Mouse (Mus musculus) adrenal gland, postnatal 10 days (tissue): ENCODE measurements around the gene Map2. TPM values are rescaled to one million over a fixed set of nuclear protein-coding genes. Genes with fewer than 3 reads are reported as not detected.

ENCODE experiments used
- DNase-seq: peaks from one replicate; pipeline ENCODE4 v3.0.0; 2021; ENCODE audit warnings: mixed read lengths
- total RNA-seq, 2 experiments: library from RNA; stranded (reverse); gene quantifications; 2 replicates each; pipeline ENCODE4 v1.2.3; 2021

Map2 gene
- total RNA-seq, 2 experiments from 2014 or later = 17.1 to 23.1 TPM

DNA sequence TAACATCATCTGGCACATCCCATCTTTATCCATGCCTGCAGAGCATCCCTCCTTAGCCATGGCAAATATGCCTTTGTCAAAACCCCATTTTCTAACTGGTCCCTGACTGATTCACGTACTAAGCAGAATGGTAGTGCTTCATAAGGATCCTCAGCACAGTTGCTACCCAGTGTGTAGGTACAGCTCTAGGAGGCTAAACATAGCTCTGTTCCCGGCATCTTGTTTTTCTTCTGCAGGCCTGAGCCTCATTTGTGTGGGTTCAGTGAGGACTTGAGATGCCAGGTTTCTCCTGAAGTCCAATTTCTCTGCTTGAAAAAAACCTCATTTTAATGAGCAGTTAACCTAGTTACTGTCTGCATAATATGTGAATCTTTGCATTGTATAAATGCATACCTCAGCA is 30.4 kb downstream of the Map2 start:
- no peak for DNase-seq

DNA sequence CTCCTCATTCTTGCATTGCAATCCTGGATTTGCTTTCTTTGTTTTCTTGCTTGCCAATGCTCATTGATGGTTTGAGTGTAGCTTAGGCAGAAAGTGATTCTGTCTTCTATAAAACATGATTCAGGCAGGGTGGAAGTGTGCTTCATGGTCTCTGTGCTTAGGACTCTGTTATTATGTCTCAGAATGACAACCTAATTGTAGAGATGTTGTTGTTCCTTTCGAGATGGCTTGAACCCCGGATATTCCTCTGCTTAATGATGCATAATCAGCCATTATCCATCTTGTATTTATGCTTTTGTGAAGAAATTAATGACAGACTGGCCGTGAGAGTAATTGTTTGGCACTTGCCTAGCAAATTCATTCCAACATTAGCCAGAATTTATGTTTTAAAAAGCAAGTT is 31.8 kb downstream of the Map2 start:
- DNase-seq = no peak

DNA sequence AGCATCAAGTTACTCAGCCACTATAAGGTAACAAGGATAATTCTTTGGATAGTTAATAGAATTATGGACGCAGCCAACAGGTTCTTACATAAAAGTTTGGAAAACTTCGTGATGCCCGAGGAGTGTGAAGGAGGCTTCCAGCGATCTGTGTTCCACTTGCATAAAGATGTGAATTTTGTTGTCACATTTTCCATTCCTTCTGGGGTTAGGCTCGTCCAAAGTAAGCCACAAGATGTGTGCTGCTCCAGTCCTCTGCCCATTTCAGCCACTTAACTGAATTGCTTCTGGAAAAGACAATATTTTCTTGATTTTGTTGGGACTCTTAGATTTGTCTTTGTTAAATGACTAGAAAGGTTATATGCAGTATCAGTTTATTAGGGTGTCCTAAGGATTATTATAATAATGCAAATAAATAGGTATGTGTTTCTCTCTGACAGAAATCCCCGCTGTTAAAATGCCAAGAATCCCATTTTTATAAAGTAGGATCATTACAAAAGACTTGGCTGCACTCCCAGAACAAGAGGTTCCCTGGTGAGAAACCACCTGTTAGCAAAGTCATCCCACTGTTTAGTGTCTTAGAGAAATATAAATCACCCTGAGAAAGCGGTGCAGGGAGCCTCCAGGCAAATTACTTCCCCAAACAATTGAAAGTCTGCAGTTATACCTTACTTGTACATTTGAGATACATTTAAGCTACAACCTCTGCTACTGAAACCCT is 36.2 kb downstream of the Map2 start:
- DNase-seq = no peak

DNA sequence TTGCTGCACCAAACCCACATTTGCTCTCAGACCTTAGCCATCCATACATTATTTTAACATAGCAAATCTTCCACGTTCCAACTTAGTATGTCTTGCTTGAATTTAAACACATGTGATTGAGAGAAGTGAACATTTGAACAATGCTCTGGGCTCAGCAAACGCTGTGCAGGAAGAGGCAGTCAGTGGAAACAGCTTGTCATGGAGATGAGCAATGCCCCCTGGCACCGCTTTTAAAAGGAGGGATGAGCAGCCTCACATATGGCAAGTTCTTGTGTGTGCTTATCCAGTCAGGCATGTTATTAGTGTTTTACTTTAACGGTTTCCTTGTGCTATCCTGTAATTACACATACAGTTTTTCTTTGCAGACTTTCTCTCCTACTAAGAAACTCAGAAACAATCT is 46.4 kb downstream of the Map2 start:
- no peak for DNase-seq

DNA sequence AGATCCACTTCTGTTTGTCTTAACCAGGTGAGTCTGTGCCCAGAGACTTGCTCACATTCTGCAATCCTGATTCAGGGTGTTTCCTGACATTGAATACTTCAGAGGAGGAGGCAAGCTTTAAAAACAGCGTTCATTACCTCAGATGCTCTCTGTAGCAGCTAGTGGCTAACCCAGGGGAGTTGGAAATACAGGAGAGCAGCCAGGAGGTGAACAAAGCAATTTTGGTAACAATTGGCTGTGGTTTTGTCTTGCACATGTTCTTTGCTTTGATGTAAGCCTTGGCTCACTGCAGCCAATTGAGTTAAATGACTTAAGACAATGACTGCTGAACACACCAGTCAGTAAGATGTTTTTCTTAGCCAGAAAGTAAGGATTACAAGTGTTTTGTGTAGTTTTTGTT is 48.3 kb downstream of the Map2 start:
- DNase-seq = no peak

DNA sequence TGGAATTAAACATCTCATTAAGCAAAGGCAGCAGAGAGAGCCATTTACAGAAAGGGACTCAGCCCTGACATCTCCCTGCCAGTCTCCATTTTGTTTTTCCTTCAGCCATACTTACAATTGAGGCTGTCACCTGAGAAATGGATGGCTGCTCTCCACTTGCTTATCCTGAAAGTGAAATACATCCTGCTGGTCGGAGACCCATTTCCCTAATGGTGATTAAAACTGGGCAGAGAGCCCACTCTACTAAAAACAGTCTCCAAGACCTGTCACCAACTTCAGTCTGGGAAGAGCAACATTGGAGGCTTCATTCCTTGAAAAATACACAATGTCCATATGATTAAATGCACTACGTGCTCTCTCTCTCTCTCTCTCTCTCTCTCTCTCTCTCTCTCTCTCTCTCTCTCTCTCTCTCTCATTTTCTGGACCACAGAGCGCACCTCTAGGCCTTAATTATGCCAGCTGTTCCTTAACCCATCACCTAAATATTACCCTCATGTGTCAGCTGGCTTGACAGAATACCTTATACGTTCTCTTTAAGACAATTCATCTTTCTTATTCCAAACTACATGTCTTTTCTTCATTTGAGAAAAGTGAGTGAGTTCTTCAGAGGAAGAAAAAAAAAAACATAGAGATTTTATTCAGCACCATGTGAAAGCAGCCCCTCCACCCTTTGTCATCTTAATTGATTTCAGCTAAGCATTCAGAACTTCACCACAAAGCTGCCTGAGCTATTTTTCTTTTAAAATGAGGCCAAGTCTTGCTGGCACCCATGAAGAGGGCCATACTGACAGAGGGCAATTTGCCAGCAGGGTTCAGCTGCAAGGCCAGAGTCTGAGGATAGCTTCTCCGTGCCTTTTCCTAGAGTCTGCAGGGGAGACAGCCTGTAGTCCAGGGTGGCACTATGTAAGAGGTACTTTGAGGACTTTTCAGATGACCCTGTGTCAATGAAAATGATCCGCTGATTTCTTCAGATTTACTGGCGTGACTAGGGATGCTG is 51.6 kb downstream of the Map2 start:
- peak; percentile 45 for DNase-seq

DNA sequence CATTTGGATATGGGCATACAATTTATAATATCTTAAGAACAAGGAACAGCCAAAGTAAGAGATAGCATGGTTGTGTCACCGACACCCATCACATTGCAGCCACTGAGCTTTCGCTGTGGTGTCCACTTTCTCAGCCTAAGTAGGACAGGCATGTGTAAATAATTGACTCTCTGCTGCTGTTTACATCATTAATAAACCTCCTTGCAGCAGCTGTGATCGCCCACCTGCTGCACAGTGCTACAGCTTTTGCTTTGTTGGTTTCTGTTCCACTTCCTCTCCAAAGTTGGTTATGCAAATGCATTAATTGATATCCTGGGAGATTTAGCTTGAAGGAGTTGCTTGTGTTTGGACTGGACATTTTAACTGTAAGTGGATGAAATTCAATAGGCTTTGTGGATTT is 53.1 kb downstream of the Map2 start:
- DNase-seq = no peak

DNA sequence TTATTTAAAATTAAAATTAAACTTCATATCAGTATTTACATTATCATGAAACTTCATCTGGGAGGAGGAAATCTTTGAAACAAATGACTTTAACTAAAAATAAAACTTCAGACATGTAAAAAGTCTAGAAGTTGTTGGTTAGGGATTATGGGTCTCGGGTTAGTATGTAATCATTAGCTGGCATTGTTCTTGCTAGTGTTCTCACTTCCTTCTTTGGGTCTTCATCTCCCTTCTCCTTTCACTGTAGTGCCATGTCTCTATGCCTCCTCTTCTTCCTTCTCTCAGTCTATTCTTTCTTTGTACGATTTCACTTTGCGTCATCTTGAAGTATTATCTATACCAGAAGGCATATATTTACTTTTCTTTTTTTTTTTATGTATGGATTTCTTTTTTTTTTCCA is 55.3 kb downstream of the Map2 start:
- no peak for DNase-seq

DNA sequence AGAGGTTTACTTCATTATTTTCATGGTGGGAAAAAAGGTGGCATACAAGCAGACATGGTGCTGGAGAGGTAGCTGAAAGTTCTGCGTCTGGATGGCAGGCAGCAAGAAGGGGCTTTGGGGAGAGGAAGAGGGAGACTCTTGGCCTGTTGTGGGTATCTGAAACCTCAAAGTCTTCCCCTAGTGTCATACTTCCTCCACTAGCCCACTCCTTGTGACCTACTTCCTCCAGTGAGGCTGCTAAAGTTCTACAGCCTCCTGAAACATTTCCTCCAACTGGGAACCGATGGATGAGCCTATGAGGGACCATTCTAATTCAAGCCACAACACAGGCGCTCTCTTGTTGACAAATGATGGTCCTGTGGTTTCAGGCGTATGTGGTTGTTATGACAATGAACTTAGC is 56.9 kb downstream of the Map2 start:
- no peak for DNase-seq

DNA sequence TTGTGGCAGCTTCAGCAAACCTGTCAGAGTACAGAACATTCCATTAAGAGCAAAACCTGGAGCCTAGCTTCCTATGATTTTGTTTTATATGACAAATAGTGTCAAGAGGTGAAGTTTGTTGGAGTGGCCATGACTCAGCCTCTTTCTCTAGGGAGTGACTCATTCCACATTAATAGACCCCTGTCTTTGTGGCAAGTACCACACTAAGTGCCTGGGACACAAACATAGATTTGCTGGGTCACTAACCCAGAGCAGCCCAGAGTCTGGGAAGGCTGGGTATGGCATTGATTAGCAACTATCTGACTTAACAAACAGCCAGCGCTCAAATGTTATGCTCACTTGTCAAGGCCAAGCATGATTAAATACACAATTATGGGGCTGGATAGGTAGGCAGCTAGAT is 69.8 kb downstream of the Map2 start:
- no peak for DNase-seq

DNA sequence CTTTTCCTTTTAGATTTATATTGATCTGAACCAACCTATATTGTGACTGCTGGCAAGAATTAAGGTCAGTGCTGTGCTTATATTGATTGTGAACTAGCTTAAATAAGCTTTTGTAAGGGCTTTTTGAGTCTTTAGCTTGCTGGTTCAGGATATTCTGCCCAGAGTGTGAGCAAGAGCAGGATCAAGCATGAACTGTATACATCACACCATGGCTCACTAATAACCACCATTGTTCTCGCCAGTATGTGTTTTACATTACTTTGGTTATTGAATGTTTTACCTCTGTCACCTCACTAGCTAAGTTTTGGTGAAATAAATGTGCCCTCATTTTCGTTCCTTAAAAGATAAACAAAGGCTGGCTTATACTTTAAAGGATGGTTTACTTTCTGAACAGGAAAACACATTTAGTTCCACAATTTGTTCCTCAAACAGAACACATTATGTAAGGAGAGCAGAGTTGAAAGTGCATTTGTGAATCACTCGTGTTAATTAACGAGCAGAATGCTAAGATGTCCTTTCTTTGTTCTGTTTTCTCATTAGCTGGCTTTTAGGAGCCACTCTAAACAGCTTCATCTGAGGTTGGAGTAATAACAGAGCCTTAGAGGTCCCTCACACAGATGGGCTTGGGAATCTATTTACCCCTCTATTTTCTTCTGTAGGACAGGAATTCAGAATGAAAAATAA is 76.7 kb downstream of the Map2 start:
- no peak for DNase-seq

DNA sequence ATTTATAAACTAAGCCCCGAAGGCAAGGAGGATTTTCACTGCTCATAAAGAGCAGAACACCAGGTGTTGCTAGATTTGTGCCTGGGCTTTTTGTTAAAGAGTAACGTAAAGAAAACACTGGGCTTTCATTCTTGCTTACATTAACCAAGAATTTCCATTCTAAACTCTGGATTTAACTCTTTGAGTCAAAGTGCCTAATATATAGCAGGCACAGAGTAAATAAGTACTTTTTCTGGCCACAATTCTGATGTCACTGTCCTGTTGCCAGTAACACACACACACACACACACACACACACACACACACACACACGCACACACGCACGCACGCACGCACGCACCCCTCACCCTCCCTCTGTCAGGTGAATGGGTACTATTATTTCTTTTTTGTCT is 77.3 kb downstream of the Map2 start:
- no peak for DNase-seq

DNA sequence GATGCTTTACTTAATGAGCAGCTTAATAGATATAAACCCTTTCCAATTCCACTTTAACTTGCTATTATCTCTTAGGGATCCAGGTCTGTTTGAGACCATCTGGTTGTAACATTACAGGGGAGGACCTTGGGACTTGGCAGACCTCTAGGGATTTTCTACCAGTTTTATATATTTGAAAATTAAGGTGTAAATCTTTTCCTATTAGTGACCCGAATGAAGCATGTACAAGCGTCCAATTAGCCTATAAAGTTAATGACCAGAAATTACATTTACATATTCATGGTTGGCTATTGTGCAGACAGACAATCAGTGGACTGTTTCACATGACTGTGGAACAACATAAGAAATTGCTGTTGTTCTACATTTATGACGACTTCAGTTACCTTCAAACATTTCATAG is 88.1 kb downstream of the Map2 start:
- DNase-seq = no peak

DNA sequence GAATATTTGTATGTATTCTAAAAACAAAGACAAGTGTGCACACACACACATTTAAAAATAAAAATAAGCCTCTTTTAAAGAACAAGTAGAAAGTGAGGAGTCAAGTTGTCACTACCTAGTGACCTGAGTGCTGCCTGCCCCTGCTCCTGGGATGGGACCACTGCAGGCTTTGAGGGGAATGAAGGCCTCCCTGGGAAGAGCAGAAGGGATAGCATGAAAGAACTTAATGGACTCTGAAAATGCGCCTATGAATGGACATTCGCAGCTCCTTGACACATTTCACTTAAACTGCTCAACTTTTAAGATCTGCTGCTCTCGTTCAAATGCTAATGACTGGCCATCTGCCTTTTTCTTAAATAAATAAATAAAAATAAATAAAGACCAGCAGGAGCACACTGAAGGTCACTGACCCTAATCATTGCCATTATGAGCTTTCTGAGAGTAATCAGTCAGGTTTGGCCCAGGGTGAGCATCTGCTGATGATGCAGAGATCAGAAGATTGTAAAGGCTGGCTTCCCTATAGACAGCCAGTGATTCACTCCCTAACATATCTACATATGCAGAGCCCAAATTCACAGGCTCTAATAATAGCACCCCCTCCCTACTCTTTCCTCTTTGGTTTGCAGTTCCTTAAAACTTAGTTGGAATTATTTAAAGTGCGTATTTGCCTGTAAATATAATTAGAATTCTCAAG is 91.3 kb downstream of the Map2 start:
- DNase-seq = no peak

DNA sequence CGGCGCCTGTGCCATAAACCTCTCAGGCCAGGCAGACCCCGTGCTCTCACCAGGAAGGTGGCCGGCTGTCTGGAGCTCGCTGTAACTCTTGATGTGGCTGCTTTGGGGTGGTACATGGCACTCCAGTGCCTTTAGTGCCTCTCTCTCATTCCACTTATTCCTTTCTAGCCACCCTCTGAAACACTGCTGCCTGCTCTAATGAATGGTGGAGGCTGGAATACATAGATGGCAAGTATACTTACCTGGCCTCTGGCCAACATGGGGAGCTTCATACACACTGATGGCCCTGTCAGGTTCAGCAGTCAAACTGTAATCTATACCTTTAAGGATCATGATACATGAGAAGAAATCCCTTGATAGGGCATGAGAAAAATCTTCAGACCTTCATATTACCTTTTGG is 102.6 kb downstream of the Map2 start:
- no peak for DNase-seq

DNA sequence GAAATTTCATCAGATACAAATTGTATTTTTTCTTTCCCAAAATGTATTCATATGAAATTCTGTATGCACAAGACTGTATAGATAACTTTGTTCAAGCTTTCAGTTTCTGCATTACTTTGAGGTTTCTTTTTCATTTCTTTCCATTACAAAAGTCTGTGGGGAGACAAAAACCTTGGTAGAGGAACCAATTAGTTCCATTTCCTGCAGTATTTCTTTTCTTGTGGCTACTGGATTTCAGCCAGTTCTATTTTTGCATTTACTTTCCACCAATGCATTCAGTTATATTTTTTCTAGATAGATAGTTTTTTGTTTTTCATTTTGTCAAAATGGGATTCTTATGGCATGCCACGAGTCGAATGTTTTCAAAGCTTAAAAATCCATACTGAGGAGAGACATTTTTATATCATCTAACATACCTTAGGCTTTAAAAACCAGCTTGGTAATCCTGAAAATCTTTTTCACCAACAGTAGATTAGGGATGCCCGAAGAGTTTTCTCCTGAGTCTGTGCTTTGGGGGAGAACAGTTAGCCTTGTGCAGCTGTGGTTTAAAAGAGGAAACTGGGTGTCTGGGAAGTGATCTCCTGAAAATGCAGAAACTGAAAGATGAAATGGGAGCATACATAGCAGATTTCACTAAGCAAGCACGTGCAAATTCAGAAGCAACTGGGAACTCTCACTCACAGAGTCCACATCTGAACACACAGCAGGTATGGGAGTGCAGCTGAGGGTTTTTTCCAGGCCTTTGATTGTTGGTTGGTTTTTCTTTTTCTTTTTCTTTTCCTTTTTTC is 104.3 kb downstream of the Map2 start:
- no peak for DNase-seq

DNA sequence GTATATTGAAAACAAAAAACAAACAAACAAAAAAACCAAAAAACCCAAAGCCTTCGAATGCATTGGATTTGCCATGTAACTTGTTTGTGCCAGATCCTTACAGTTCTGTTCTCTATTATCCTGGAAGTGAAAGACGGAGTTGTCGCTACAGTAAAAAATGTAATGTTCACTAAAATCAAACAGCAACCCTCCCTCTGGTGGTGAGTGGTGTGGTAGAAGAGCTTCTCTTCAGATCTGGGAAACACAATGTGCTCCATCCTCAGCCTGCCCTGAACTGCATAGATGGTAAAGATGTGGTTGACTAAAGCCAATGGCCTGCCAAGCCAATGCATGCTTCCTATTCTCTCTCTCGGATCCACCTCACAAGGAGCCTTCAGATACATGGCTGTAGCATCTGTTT is 105.1 kb downstream of the Map2 start:
- DNase-seq = no peak

DNA sequence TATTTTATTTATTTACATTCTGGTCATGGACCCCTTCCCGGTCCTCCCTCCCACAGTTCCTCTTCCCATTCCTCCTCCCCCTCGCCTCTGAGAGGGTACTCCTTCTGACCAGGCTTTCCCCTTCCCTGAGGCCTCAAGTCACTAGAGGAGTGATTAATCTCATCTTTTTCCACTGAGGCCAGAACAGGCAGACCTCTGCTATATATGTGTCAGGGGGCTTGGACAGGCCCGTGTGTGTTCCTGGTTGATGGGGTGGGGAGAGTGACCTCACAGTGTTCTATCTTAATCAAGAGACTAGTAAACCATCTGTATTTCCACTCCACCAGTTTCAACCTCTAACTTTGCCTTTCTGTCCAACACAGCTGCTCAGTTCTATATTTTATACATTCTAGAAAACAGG is 107.4 kb downstream of the Map2 start:
- no peak for DNase-seq

DNA sequence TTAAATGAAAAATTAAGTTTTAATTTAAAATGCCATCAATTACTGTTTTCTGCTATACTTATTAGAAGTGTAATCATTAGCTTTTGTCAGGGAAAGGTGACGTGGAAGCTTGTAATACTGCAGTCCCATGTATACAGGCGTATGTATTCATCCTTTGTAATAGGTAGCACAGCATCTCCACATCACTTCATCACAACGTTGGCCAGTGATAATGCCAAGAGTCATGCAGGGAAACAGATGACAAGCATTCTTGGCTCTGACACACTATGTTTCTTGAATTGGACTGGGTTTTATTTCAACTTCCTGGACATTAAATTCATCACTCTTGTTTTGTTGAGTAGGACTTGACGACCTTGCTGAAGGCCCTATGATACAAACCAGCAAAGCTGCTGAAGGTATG is 113.9 kb downstream of the Map2 start:
- DNase-seq = no peak

DNA sequence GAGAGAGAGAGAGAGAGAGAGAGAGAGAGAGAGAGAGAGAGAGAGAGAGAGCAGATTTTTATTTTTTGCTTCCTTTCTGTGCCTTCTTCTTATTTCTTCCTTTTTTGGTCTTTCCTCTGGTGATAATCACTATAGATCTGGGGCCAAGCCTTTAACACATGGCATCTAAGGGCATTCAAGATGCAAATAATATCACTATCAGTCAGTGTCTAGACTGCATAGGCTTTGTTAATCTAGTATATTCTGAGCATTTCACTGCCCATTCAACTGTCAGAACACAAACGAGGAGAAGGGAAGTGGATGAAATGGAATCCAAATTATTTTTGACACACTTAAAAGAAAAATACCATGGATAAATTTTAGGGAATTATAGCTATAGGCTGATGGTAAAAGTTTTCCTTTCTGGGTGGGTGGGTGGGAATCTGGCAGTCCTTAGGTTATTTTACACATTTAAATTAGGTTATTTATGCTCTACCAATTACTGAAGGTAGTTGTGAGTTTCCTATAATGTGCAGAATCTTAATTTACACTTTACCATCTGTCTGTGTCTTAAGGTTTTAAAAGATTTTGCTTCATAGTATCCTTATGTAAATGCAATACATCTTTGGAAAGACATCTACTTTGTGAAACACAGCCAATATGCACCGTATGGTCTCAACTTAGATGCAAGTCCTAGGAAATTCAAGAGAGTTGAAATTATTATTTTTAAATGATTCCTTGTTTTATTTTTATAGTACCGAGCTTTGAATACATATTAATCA is 117.2 kb downstream of the Map2 start:
- no peak for DNase-seq

DNA sequence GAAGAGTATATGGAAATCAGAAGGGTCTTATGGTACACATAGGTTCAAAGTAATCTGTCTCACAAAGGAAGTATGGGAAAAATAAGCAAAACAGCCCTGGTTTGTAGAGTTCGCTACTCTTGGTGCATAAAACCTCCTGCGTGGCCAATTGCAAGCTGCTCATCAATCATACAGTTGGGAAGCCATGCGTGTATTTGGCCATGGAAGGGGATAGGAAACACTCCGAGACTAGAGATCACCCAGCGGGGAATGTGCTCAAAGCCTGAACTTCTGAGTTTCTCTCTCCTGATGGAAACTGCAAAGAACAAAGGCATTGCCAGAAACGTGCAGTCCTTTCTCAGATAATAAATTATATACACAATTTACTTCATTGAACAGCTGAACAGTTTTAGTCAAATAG is 124.3 kb downstream of the Map2 start:
- no peak for DNase-seq
